Mouse (Mus musculus) thymus, adult 2 months (tissue): ENCODE results near the gene Pum1. TPM values are rescaled to one million over a fixed set of nuclear protein-coding genes. Genes with fewer than 3 reads are reported as not detected.

Experiments used
- DNase-seq: peaks from one replicate; pipeline ENCODE4 v3.0.0; 2021
- H3K27ac ChIP-seq: fragments of 200-500 bp; 2 replicates; pipeline ENCODE4 v1.5.1; 2012; ENCODE audit warnings: low read length, control low read depth; ENCODE audit not compliant: control insufficient read depth, insufficient read depth
- H3K27me3 ChIP-seq: fragments of 200-500 bp; 2 replicates; pipeline ENCODE4 v1.6.1; 2012; ENCODE audit warnings: mild to moderate bottlenecking, low read length, moderate library complexity, mixed read lengths; ENCODE audit not compliant: control insufficient read depth, insufficient read depth
- H3K36me3 ChIP-seq: fragments of 200-500 bp; 2 replicates; pipeline ENCODE4 v1.6.1; 2012; ENCODE audit warnings: mild to moderate bottlenecking, low read length, moderate library complexity; ENCODE audit not compliant: control insufficient read depth, insufficient read depth
- H3K4me1 ChIP-seq: fragments of 200-500 bp; replicated peaks from 2 replicates; pipeline ENCODE4 v1.6.1; 2012; ENCODE audit warnings: low read length; ENCODE audit not compliant: control insufficient read depth, insufficient read depth
- H3K4me3 ChIP-seq: fragments of 200-500 bp; 2 replicates; pipeline ENCODE4 v1.5.1; 2012; ENCODE audit warnings: mild to moderate bottlenecking, low read length, control low read depth, moderate library complexity; ENCODE audit not compliant: control insufficient read depth, insufficient read depth
- CTCF ChIP-seq: fragments of 200-500 bp; IDR thresholded peaks from 2 replicates; pipeline ENCODE4 v1.5.1; 2012; ENCODE audit warnings: mild to moderate bottlenecking, control low read depth, low read length, moderate library complexity, borderline replicate concordance; ENCODE audit not compliant: control insufficient read depth, poor library complexity, insufficient read depth; ENCODE audit errors: extremely low read depth
- POLR2A ChIP-seq: fragments of 200-500 bp; IDR thresholded peaks from 2 replicates; pipeline ENCODE4 v1.6.1; 2012; ENCODE audit warnings: mild to moderate bottlenecking, low read length, control low read depth, moderate library complexity; ENCODE audit not compliant: control insufficient read depth, poor library complexity, insufficient read depth; ENCODE audit errors: extremely low read depth
- WGBS: fragments of 180-500 bp; shearing (Covaris S2); methylation state at CpG from one replicate; pipeline ENCODE4 v1.1.7; 2018; 5-methylcytosine and 5-hydroxymethylcytosine counted together
- polyA plus RNA-seq: library from polyadenylated mRNA; depleted of rRNA; stranded (reverse); fragments of >200 nt; gene quantifications from 2 replicates; pipeline ENCODE4 v1.2.3, GENCODE M21; 2012

Pum1 gene
- polyA plus RNA-seq, 1 experiment: 95.4 TPM

DNA sequence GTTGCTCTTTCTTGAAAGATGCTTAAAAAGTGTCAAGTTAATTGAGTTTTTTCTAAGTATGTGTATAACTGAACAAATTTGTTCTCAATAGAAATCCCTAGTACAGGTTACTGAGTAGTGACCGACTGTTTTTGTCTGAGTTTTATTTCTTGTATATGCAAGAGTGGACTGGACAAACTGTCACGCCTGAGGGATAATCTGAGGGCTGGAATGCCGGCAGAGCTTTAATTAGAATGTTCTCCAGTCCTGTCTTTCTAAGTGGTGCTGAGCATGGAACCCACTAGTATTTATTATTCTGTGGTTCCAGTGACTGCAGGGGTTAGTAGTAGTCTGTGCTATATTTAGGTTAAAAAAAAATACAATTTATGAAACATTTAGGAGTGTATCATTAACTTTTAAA is 30.8 kb downstream of the Pum1 start:
- Histone ChIP-seq H3K4me1 (no peaks in the 10 kb centered on the region; the same call in 1 of the 2 replicates), H3K27ac (no peak overlapping the region), H3K36me3 (no peaks in the 10 kb centered on the region), H3K4me3 (no peak overlapping the region), H3K27me3 (no peaks in the 10 kb centered on the region)
- no peak for TF ChIP-seq CTCF
- no peak for TF ChIP-seq POLR2A
- DNase-seq: no peak
- WGBS: 92% methylated on average over 3 of the region's 3 CpGs

- Histone ChIP-seq H3K36me3 (no peaks in the 10 kb centered on the region; the same call in 1 of the 2 replicates), H3K27me3 (no peaks in the 10 kb centered on the region), H3K4me3 (no peak overlapping the region), H3K27ac (no peak overlapping the region), H3K4me1 (no peaks in the 10 kb centered on the region; the same call in 1 of the 2 replicates)
- WGBS: 86% methylated on average over 3 of the region's 3 CpGs
- TF ChIP-seq CTCF (no peak), POLR2A (no peak)
- no peak for DNase-seq
Observed at GRCm38 (mm10) chr4:130694982-130695381, 31.9 kb downstream of the Pum1 start.

GRCm38 (mm10) chr4:130701061-130701460 is 37.9 kb downstream of the Pum1 start:
- peaks cover 21% of the 10 kb centered on the region for H3K36me3 ChIP-seq
- WGBS: 88% methylated on average over 2 of the region's 2 CpGs
- no peak for DNase-seq
- no peak overlapping the region for H3K27ac ChIP-seq
- no peak for TF ChIP-seq POLR2A
- no peak for TF ChIP-seq CTCF
- H3K4me3 ChIP-seq: no peak overlapping the region
- H3K27me3 ChIP-seq: no peaks in the 10 kb centered on the region
- peaks cover 10% of the 10 kb centered on the region for H3K4me1 ChIP-seq

GRCm38 (mm10) chr4:130702835-130703535 is 39.9 kb downstream of the Pum1 start:
- H3K4me3 ChIP-seq: no peak overlapping the region
- no peak overlapping the region for H3K27ac ChIP-seq
- 83% methylated on average over 3 of the region's 3 CpGs for WGBS
- no peak for DNase-seq
- TF ChIP-seq POLR2A (no peak), CTCF (no peak)
- no peaks in the 10 kb centered on the region for H3K27me3 ChIP-seq
- H3K4me1 ChIP-seq: peaks cover 10% of the 10 kb centered on the region
- peaks cover 26% of the 10 kb centered on the region for H3K36me3 ChIP-seq

DNA sequence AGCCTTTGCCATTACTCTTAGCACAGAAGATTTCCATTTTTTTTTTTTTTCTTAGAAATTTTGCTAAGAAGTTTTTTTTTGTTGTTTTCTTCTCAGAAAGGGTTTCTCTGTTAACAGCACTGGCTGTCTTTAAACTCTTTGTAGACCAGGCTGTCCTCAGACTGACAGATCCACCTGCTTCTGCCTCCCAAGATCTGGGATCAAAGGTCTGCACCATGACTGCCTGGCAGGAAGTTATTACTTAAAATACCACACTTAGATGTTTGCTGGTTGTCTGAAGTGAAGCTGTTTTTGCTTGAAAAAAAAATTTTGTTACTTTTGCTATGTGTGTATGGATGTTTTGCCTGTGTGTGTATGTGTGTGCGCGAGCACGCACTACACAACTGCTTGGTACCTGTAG is 40.5 kb downstream of the Pum1 start:
- Histone ChIP-seq H3K4me1 (peaks cover 10% of the 10 kb centered on the region), H3K36me3 (peaks cover 26% of the 10 kb centered on the region), H3K27me3 (no peaks in the 10 kb centered on the region), H3K27ac (no peak overlapping the region), H3K4me3 (no peak overlapping the region)
- no peak for TF ChIP-seq POLR2A
- TF ChIP-seq CTCF: no peak
- no peak for DNase-seq
- 96% methylated on average over 3 of the region's 3 CpGs for WGBS

- Histone ChIP-seq H3K27ac (no peak overlapping the region), H3K4me3 (no peak overlapping the region), H3K36me3 (peaks cover 30% of the 10 kb centered on the region), H3K27me3 (no peaks in the 10 kb centered on the region), H3K4me1 (peaks cover 10% of the 10 kb centered on the region)
- no peak for DNase-seq
- WGBS: 91% methylated on average over 4 of the region's 4 CpGs
- no peak for TF ChIP-seq CTCF
- TF ChIP-seq POLR2A: no peak
Observed at GRCm38 (mm10) chr4:130704615-130705014, 41.5 kb downstream of the Pum1 start.

DNA sequence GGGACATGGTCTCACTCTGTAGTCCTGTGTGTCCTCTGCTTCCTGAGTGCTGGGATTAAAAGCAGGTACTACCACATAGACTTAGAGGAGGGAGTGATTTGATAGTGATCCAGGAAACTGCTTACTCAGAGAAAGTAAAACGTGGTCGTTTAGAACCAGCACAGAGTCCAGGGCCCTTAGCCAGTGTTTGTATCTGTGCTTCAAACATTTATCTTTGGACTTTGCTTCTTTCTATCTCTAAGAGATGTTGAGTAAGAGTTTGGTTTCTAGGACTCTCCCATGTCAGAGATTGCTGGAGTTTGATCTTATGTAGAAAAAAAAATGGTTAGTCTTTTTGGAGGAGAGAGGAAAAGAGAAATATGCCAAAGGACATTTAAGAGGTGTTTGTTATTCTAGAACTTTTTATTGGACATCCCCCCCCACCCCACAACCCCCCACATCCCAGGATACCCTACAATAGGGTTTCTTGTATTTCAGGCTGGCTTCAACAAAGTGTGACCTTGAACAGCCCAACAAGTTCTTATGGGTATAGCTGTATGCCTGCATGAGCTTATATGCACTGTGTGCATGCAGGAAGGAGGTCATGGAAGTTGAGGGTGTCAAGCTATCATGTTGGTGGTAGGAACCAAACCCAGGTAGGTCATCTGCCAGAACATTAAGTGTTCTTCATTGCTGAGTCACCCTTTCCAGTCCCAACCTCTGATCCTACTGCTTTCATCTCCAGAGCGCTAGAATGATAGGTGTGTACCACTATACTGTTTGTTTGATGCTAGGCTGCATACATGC is 43.3 kb downstream of the Pum1 start:
- peaks cover 10% of the 10 kb centered on the region for H3K4me1 ChIP-seq
- peaks cover 22% of the 10 kb centered on the region for H3K36me3 ChIP-seq
- TF ChIP-seq CTCF: no peak

More for the DNA sequence above, 43.3 kb downstream of the Pum1 start:
- DNase-seq: no peak
- 73% methylated on average over 3 of the region's 3 CpGs for WGBS
- Histone ChIP-seq H3K4me3 (no peak overlapping the region), H3K27ac (no peak overlapping the region), H3K27me3 (no peaks in the 10 kb centered on the region)
